Mouse (Mus musculus): ENCODE measurements around the gene Itga3.
A peak's percentile ranks its signal among the peaks of the same experiment; 100 is the strongest.

The Itga3 gene

DNA sequence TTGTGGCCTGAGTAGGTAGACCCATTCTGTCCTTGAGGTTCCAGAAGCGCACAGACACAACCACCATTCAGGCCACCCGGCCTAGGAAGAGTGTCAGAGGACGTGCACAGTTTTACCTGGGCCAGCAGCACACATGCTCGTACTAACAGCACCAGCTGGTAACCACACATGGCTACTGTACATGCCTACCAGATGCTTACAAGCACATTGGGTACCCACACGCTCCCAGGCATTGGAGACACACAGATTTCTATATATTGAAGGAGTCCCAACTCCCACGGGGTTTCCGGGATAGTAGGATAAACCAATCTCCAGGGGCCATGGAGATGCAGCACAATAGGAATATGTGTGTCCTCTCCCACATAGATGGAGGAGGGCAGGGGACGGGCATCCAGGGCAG lies 73.9 kb downstream of the Itga3 start:
- DNase-seq: no peak

DNA sequence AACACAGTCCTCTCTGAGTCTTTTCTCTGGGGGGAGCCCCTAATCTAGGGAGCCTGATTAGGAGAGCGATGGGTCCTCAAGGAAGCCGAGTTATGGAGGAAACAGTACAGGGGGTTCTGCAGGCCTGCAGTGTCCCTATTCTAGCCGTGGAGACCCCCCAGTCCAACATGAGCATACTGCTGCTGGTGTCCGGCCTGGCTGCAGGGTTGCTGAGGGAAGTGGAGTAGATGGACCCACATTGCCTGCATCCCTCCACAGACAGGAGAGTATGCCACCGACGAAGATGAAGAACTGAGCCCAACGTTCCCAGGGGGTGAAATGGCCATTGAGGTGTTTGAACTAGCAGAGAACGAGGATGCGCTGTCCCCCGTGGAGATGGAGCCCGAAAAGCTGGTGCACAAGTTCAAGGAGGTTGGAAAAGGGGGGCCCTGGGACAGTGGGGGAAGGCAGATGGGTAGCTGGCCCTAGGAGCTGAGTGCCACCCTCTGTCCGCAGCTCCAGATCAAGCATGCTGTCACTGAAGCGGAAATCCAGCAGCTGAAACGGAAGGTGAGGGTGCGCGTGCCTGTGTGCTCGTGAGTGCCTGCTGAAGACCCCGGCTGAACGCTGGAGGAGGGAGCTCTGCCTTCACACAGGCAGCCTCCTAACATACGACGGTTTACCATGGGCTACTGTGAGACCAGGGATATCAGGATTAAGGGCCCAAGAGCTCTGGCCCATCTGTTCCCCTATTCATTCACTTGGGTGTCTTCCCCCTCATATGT lies 74.8 kb downstream of the Itga3 start:
- peak; percentile 49 for DNase-seq

DNA sequence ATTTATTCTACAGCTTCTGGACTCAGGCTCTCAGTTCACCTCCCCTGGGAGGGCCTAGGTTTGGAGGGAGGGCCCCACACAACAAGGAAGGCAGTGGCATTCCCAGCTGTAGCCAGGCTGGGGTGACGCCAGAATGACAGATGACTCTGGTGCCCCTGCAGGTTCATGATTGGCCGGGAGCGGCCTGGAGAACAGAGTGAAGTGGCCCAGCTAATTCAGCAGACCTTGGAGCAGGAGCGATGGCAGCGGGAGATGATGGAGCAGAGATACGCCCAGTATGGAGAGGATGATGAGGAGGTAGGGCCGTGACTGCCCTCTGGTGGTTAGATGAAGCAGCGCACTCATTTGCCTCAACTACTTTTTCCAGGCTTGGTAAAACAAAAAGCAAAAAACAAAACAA lies 75.5 kb downstream of the Itga3 start:
- DNase-seq: peak; percentile 89

DNA sequence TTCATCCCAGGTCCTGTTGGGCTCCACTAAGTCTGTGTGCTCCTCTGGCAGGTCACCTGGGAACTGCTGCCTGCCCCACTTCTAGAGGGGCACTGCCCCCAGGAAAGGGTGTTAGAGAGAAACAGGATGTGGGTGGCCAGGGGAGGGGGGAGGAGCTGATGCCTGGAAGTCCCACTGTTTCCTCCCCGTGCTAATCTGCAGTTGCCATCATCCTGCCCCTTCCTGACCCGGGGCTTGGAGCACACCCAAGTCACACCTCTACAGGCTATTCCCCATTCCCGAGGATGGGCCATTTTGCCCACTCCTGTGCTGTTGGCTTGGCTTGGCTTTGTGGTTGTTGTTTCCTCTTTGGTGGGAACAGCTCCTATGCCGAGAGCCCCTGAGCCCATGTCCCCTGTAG lies 76.1 kb downstream of the Itga3 start:
- no peak for DNase-seq

DNA sequence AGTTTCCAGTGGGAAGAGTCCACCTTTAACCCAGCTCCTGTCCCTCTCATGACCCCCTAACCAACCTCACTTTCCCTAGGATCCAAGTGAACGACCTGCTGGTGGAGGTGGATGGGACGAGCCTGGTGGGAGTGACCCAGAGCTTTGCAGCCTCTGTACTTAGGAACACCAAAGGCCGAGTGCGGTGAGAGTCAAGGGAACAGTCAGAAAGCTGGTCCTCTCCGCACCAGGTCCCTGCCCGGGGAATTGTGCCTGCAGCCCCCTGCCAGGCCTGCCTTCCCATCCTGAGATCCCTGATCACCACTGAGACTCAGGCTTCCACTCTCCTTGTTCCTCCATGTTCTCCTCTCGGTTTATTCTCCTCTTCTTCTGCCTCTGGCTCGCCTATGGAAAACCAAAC lies 76.5 kb downstream of the Itga3 start:
- DNase-seq: no peak

DNA sequence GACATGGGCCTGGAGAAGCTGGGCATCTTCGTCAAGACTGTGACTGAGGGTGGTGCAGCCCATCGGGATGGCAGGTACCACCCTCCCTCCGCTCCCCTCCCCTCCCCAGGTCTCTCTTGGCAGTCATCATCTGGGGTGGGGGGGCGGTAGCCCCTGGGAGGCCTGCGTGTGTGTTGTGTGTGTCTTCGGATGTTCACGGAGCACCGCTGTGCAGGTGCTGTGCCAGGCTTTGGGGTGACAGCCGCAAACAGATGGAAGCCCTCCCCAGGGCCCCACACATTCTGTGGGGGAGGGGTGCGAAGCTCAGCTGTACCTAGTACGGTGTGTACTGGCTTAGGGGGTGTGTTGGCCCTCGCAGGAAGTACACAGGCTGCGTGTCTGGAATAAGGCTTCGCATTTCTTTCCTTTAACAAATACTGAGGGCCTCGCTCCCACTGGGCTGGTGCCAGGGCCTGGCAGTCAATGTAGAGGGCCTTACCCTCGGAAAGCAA lies 78.5 kb downstream of the Itga3 start:
- DNase-seq: no peak

DNA sequence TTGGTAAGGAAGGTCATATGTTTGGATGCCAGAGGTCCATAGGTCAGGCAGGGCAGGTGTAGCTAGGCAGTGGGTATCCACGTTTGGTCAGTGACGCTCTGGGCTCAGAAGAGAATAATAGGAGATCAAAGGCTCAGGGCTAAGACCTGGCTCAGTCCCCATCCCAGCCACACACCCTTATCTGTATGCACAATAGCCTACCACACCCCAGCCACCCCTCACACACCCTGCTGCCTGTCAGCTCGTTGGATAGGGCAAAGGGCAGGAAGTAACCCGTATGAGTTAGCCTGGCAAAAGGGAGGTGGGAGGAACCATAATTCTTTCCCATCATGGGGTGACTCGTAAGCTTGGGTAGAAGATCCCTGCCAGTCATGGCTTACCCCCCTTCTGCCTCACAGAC lies 79.0 kb downstream of the Itga3 start:
- no peak for DNase-seq

DNA sequence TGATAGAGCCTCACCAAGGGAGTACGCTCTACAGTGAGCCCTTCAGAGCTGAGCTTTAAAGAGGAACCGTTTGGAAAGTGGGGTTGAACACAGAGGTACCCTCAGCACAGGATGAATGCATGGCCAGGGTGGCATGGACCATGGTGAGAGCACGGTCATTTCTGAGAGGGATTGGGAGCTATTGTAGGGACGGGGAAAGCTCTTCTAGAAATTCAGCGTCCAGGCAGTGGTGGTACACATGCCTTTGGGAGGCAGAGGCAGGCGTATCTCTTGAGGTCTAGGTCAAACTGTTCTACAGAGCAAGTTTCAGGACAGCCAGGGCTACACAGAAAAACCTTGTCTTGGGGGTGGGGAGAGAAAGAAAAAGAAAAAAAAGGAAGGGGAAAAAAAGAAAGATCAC lies 79.6 kb downstream of the Itga3 start:
- no peak for DNase-seq

DNA sequence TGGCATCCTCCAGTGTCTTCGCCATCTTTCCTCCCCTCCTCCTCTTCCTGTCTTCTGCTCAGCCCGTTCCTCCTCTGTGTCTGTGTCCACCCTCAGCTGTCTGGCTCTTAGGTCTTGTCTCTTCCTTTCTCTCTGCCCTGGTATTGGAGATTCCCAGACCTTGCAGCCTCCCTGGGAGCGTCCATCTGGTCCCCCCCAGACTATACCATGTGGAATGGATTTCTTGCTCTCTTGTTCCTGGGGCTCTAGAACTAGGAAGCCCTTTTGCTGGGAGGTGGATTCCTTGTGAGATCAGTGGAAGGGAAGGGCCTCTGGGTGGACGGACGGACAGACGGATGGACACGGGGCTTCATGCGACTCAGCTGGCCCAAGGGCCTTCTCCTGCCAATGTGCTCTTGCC lies 80.5 kb downstream of the Itga3 start:
- no peak for DNase-seq

DNA sequence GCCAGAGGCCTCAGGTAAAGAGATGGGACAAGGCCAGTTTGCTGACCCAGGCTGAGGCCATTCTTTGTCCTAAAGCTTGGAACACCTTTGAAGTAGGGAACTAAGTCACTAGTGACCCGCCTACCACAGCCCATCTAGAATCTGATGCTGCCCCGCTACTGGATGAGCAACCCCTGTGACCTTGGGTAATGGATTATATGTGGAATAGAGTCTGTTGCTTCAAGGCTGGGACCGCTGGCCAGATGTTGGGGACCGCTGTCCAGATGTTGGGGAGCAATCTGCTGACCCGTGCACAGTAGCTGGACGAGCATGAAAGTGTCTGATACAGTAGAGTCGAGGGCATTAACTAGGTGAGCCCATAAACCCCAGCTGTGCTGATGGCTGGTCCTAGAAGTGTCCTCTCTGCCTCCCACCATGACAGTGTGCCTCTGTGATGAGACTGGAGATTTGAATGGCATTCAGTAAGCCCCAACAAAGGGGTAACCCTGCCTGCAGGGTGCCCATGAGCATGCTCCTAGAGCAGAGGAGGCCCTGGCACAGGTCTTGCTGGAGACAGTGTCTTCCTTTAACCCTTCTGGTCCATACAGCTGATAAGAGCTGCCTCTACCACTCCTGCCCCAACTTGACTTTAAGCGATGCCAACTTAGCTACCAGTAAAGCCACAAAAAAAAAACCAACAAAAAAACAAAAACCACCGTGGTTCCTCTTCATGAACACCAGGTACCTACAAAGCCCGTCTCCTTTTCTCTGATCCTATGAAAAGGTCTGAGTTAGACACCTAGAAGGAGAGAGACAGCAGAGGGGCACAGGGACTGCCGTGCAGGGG lies 81.4 kb downstream of the Itga3 start:
- DNase-seq: no peak
